Mouse (Mus musculus): ENCODE data around the gene Polr2m. TPM values are rescaled to one million over a fixed set of nuclear protein-coding genes. Genes with fewer than 3 reads are reported as not detected.
A peak's percentile ranks its signal among the peaks of the same experiment; 100 is the strongest.

Polr2m gene
- 96.5 and 97.6 TPM in 2 replicates for polyA plus RNA-seq (2015; fragmentation: Nextera tagmentation; extraction: Ambion mirVana)

DNA sequence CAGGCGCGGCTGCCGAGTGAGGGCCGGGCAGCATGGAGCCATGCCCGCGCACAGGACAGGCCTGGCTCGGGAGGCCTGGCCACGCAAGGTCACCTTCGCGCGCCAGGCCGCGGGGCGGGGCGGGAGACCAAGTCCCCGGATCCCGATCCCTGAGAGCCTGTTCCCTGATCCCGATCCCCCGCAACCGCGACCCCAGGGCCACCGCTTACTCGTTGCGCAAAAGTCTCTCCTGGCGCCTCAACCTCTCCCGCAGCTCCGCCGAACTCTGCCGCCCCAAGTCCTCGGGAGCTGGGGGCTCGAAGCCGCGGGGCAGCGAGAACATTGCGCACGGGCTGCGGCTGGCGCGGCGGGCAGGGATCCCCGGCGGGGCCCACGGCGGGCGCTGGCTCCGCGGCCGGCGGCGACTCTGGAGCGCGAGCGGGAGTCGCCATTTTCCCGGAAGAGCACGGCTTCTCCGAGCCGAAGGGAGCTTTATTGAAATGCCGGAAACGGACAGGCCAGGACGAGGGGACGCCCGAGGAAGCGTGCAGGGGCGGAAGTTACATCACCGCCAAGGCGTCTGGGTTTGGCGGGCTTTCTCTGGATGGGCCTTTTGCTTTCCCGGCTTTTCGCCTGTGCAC, at the start of gene Polr2m:
TSS of gene Polr2m (minus strand) at position 461 of the 620 bp plus-strand sequence.
- Histone ChIP-seq H3K4me2 (ENCODE audit: low read depth, low read length) (peak within 1 kb of the TSS; percentile 77), H3K9me3 (replicated peaks; ENCODE audit: control insufficient read depth, low read length) (no peaks in the 10 kb centered on the region), H3K27me3 (ENCODE audit: control insufficient read depth, insufficient read depth, low read depth, low read length) (no peaks in the 10 kb centered on the region; the same call in 1 of the 2 replicates), H3K9ac (ENCODE audit: low read depth, low read length) (peak within 1 kb of the TSS; percentile 94), H3K27ac (ENCODE audit: low read length) (peak within 1 kb of the TSS; percentile 86), H3K4me1 (ENCODE audit: control insufficient read depth, low read depth, low read length) (peaks cover 5% of the 10 kb centered on the region), H3K36me3 (ENCODE audit: control insufficient read depth, insufficient read depth) (peaks cover 27% of the 10 kb centered on the region), H3K4me3 (ENCODE audit: low read depth, low read length) (peak within 1 kb of the TSS; percentile 98)
- peak; percentile 96 for ATAC-seq (ENCODE audit: low read depth)
- under 1% methylated on average over 67 of the region's 70 CpGs for WGBS (ENCODE audit: insufficient replicate concordance)

DNA sequence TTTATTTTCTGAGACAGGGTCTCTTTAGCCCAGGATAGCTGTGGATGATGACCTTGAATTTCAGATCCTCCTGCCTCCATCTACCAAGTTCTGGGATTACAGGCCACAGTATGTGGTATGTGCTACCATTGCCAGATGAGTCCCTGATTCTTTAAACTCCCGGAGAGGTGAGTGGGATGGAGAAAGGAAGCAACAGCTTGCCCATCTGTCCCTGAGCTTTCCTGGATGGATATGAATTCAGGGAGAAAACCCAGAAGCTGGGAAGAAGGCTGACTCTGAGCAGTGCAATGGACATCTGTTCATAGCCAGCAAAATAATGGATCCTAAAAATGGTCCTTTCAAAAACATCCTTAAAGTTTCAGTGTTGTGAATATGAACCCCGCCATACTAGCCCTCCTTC, 49.3 kb upstream of the Polr2m start:
- H3K36me3 ChIP-seq (ENCODE audit: control insufficient read depth, insufficient read depth): no peaks in the 10 kb centered on the region
- H3K9ac ChIP-seq (ENCODE audit: low read depth, low read length): no peak overlapping the region
- ATAC-seq (ENCODE audit: low read depth): no peak
- no peak overlapping the region for H3K4me3 ChIP-seq (ENCODE audit: low read depth, low read length)
- H3K4me1 ChIP-seq (ENCODE audit: control insufficient read depth, low read depth, low read length): peaks cover 3% of the 10 kb centered on the region; the same call in 1 of the 2 replicates
- no peaks in the 10 kb centered on the region for H3K27me3 ChIP-seq (ENCODE audit: control insufficient read depth, insufficient read depth, low read depth, low read length)
- H3K9me3 ChIP-seq (replicated peaks; ENCODE audit: control insufficient read depth, low read length): no peaks in the 10 kb centered on the region
- H3K4me2 ChIP-seq (ENCODE audit: low read depth, low read length): no peak overlapping the region
- 43% methylated on average over 2 of the region's 2 CpGs for WGBS (ENCODE audit: insufficient replicate concordance)
- no peak overlapping the region for H3K27ac ChIP-seq (ENCODE audit: low read length)

DNA sequence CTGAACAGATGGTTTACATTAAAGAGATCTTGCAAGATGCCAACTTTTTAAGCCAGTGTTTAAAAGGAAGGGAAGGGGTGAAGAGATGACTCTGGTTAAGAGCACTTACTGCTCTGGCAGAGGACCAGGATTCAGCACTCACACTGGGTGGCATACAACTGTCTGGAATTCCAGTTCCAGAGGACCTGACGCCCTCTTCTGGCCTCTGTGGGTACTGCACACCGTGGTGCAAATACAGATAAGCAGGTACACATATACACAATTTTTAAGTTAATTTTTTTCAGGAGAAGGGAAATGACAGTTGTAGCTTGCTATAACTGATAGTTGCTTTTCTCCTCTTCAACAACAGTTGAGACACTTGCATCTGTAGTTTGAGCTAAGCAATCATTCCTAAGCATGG, 44.2 kb upstream of the Polr2m start:
- H3K9ac ChIP-seq (ENCODE audit: low read depth, low read length): no peak overlapping the region
- WGBS (ENCODE audit: insufficient replicate concordance): 63% methylated on average over 2 of the region's 2 CpGs
- H3K36me3 ChIP-seq (ENCODE audit: control insufficient read depth, insufficient read depth): no peaks in the 10 kb centered on the region
- no peak for ATAC-seq (ENCODE audit: low read depth)
- no peaks in the 10 kb centered on the region for H3K9me3 ChIP-seq (replicated peaks; ENCODE audit: control insufficient read depth, low read length)
- no peak overlapping the region for H3K27ac ChIP-seq (ENCODE audit: low read length)
- H3K4me2 ChIP-seq (ENCODE audit: low read depth, low read length): no peak overlapping the region
- H3K4me3 ChIP-seq (ENCODE audit: low read depth, low read length): no peak overlapping the region
- no peaks in the 10 kb centered on the region for H3K4me1 ChIP-seq (ENCODE audit: control insufficient read depth, low read depth, low read length)
- no peaks in the 10 kb centered on the region for H3K27me3 ChIP-seq (ENCODE audit: control insufficient read depth, insufficient read depth, low read depth, low read length)

DNA sequence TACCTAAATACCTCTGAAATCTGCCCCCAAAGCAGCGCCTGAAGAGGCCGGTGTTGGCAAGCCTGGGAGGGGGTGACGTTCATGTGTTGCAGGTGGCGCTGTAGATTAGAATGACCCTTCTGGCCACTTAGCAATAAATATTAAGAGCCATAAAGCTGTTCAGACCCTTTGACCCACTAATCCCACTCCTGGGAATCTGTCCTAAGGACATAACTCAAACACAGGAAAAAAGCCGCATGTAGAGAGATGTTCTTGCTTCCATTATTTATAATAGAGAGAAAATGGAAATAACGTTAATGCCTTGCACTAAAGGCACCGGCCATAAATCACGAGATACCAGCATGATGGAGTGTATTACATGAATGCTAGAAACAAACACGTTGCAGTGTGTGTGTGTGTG, 41.7 kb upstream of the Polr2m start:
- H3K4me3 ChIP-seq (ENCODE audit: low read depth, low read length): no peak overlapping the region
- no peak for ATAC-seq (ENCODE audit: low read depth)
- WGBS (ENCODE audit: insufficient replicate concordance): 64% methylated on average over 9 of the region's 9 CpGs
- no peak overlapping the region for H3K4me2 ChIP-seq (ENCODE audit: low read depth, low read length)
- H3K4me1 ChIP-seq (ENCODE audit: control insufficient read depth, low read depth, low read length): no peaks in the 10 kb centered on the region
- no peak overlapping the region for H3K9ac ChIP-seq (ENCODE audit: low read depth, low read length)
- H3K9me3 ChIP-seq (replicated peaks; ENCODE audit: control insufficient read depth, low read length): no peaks in the 10 kb centered on the region
- H3K27me3 ChIP-seq (ENCODE audit: control insufficient read depth, insufficient read depth, low read depth, low read length): no peaks in the 10 kb centered on the region
- no peaks in the 10 kb centered on the region for H3K36me3 ChIP-seq (ENCODE audit: control insufficient read depth, insufficient read depth)
- no peak overlapping the region for H3K27ac ChIP-seq (ENCODE audit: low read length)

DNA sequence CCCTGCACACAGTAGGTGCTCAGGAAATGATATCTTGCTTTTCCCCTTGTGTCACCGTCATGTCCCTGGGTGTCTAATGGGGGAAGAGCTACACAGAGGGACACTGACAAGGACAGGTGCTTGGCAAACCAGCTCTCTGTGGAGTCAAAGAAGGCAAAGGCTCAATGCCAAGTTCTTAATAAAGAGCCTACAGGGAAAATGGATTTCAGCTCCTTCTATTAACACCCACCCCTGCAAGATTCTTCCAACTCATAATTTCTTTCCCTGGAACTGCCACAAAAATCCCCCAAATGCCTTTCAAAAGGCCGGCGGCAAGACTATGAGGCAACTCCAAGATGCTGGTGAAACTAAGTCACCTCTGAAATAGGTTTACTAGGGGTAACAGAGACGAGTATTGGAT, 38.2 kb upstream of the Polr2m start:
- Histone ChIP-seq H3K27ac (ENCODE audit: low read length) (no peak overlapping the region), H3K4me2 (ENCODE audit: low read depth, low read length) (no peak overlapping the region), H3K9me3 (replicated peaks; ENCODE audit: control insufficient read depth, low read length) (no peaks in the 10 kb centered on the region), H3K4me1 (ENCODE audit: control insufficient read depth, low read depth, low read length) (no peaks in the 10 kb centered on the region), H3K9ac (ENCODE audit: low read depth, low read length) (no peak overlapping the region), H3K4me3 (ENCODE audit: low read depth, low read length) (no peak overlapping the region), H3K36me3 (ENCODE audit: control insufficient read depth, insufficient read depth) (no peaks in the 10 kb centered on the region), H3K27me3 (ENCODE audit: control insufficient read depth, insufficient read depth, low read depth, low read length) (no peaks in the 10 kb centered on the region)
- ATAC-seq (ENCODE audit: low read depth): no peak
- WGBS (ENCODE audit: insufficient replicate concordance): 69% methylated on average over 4 of the region's 4 CpGs

DNA sequence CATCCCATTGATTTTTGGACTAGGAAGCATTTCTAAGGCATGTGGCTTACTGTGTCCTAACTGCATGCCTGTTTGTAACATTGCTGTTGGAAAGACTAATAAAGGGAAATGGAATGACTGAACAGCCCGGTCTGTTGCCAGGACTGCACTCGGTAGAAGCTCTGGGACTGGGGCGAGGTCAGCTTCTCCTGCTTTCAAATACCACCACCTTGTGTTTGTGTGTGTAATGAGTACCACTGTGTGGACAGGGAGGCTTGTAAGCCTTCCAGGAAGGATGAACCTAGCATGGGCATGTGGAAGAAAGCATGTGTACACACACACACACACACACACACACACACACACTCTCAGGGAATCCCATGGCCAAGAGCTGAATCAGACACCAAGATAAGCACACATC, 34.1 kb upstream of the Polr2m start:
- ATAC-seq (ENCODE audit: low read depth): no peak
- H3K36me3 ChIP-seq (ENCODE audit: control insufficient read depth, insufficient read depth): no peaks in the 10 kb centered on the region
- H3K27me3 ChIP-seq (ENCODE audit: control insufficient read depth, insufficient read depth, low read depth, low read length): no peaks in the 10 kb centered on the region
- no peak overlapping the region for H3K4me3 ChIP-seq (ENCODE audit: low read depth, low read length)
- H3K4me2 ChIP-seq (ENCODE audit: low read depth, low read length): no peak overlapping the region
- WGBS (ENCODE audit: insufficient replicate concordance): 56% methylated on average over 3 of the region's 3 CpGs
- H3K9ac ChIP-seq (ENCODE audit: low read depth, low read length): no peak overlapping the region
- H3K4me1 ChIP-seq (ENCODE audit: control insufficient read depth, low read depth, low read length): no peaks in the 10 kb centered on the region
- H3K9me3 ChIP-seq (replicated peaks; ENCODE audit: control insufficient read depth, low read length): no peaks in the 10 kb centered on the region
- H3K27ac ChIP-seq (ENCODE audit: low read length): no peak overlapping the region

DNA sequence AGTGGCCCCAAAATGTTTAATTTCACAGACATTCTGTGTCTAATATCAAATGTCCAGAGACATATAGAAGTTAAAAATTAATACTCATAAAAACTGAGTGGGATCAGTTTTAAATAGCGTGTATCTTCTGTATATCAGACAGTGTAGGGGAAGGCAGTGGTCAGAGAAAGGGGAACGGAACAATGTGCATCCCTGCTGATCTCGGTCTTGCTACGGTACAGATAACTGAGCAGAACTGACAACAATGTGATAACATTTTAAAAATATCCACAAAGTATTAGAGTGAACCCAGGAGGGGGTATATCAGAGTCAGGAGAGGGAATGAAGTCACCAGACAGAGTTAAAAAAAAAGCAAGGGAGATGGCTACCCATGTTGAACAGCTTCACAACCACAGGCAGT, 31.8 kb upstream of the Polr2m start:
- ATAC-seq (ENCODE audit: low read depth): no peak
- no peak overlapping the region for H3K9ac ChIP-seq (ENCODE audit: low read depth, low read length)
- 23% methylated on average over 4 of the region's 4 CpGs for WGBS (ENCODE audit: insufficient replicate concordance)

DNA sequence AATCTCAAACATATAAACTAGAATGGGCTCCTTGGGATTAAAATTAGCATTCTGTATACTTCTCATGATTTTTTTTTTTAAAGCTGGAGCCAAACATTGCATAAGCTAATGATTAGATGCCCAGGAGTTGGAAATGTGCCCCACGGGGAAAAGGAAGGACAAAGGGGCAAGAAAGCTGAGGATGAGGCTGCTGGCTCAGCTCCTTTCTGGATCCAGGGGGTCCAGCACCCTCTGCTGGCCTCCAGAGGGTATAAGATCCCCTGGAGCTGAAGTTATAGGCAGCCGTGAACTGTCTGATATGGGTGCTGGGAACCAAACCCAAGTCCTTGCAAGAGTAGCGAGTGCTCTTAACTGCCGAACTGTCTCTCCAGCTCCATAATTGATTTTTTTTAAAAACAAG, 30.1 kb upstream of the Polr2m start:
- H3K27me3 ChIP-seq (ENCODE audit: control insufficient read depth, insufficient read depth, low read depth, low read length): no peaks in the 10 kb centered on the region

More for the DNA sequence above, 31.8 kb upstream of the Polr2m start:
- H3K4me2 ChIP-seq (ENCODE audit: low read depth, low read length): no peak overlapping the region
- no peaks in the 10 kb centered on the region for H3K4me1 ChIP-seq (ENCODE audit: control insufficient read depth, low read depth, low read length)
- H3K27me3 ChIP-seq (ENCODE audit: control insufficient read depth, insufficient read depth, low read depth, low read length): no peaks in the 10 kb centered on the region
- H3K9me3 ChIP-seq (replicated peaks; ENCODE audit: control insufficient read depth, low read length): no peaks in the 10 kb centered on the region
- H3K36me3 ChIP-seq (ENCODE audit: control insufficient read depth, insufficient read depth): no peaks in the 10 kb centered on the region
- no peak overlapping the region for H3K27ac ChIP-seq (ENCODE audit: low read length)
- H3K4me3 ChIP-seq (ENCODE audit: low read depth, low read length): no peak overlapping the region

DNA sequence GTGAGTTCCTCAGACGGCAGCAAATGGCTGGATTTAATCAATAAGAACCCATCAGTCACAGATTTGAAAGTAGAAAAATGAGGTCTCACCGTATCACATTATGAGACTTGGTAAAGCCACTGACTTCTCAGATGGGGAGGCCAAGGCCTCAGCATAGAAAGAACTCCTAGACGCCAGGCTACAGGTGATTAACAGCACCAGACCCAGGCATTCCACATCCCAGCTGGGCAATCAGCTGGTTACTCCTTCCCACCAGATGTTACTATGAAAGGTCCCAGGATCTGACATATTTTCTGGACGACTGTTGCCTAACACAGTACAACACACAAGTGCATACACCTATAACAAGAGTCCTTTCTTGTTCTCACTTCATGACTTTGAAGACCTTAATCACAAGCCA, 27.8 kb upstream of the Polr2m start:
- H3K36me3 ChIP-seq (ENCODE audit: control insufficient read depth, insufficient read depth): no peaks in the 10 kb centered on the region
- no peak overlapping the region for H3K4me2 ChIP-seq (ENCODE audit: low read depth, low read length)
- H3K9ac ChIP-seq (ENCODE audit: low read depth, low read length): no peak overlapping the region
- 54% methylated on average over 4 of the region's 4 CpGs for WGBS (ENCODE audit: insufficient replicate concordance)
- ATAC-seq (ENCODE audit: low read depth): no peak
- H3K4me1 ChIP-seq (ENCODE audit: control insufficient read depth, low read depth, low read length): no peaks in the 10 kb centered on the region
- no peaks in the 10 kb centered on the region for H3K27me3 ChIP-seq (ENCODE audit: control insufficient read depth, insufficient read depth, low read depth, low read length)
- no peaks in the 10 kb centered on the region for H3K9me3 ChIP-seq (replicated peaks; ENCODE audit: control insufficient read depth, low read length)
- H3K27ac ChIP-seq (ENCODE audit: low read length): no peak overlapping the region
- no peak overlapping the region for H3K4me3 ChIP-seq (ENCODE audit: low read depth, low read length)

More for the DNA sequence above, 30.1 kb upstream of the Polr2m start:
- Histone ChIP-seq H3K36me3 (ENCODE audit: control insufficient read depth, insufficient read depth) (no peaks in the 10 kb centered on the region), H3K9me3 (replicated peaks; ENCODE audit: control insufficient read depth, low read length) (no peaks in the 10 kb centered on the region), H3K27ac (ENCODE audit: low read length) (no peak overlapping the region), H3K4me1 (ENCODE audit: control insufficient read depth, low read depth, low read length) (no peaks in the 10 kb centered on the region), H3K4me2 (ENCODE audit: low read depth, low read length) (no peak overlapping the region), H3K9ac (ENCODE audit: low read depth, low read length) (no peak overlapping the region), H3K4me3 (ENCODE audit: low read depth, low read length) (no peak overlapping the region)
- 71% methylated on average over 4 of the region's 4 CpGs for WGBS (ENCODE audit: insufficient replicate concordance)
- ATAC-seq (ENCODE audit: low read depth): no peak

All from liver, embryonic 16.5 days (tissue).